Mouse (Mus musculus) frontal cortex, postnatal 25 days (tissue): Measurements from ENCODE around the gene Cfap206.

Experiments
- DNase-seq, 2 experiments: peaks; one replicate each; pipeline ENCODE4 v3.0.0; 2022; ENCODE audit warnings: low spot score in 2 of 2

Gene Cfap206

DNA sequence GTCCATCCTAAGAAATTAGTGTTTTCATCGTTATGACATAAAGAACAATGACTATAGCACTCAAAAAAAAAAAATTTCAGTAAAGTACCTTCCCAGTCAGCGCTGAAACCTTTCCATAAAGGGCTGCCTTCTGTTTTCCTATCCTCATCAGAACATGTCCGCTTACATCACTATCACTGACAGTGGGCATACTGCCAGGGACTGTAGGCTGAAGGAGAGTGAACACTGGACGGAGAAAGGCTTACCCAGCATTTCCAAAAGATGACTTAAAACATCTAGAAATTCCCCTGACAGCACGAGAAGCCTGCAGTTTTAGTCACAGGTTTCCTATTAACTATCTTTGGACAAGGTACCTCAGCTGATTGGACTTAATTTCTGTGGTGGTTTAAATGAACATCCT lies 56.3 kb downstream of the Cfap206 start:
- DNase-seq = no peak

DNA sequence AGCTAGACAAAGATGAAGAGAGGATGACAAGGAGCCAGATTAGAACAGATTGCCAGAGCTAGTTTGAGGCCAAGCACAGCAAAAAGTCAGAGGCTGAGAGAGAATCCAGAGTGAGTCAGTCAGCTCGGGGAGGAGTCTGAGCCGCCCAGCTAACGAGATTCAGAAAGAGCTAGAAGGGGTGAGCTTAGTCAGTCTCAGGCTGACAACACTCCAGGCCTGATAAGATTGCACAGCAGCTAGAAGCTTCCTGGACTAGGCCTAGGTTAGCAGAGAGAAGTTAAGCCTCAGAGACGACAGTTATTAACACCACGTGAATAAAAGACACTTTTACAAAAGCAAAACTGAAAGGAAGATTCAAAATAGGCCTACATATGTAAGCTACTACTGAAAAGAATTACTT lies 62.1 kb downstream of the Cfap206 start:
- DNase-seq = no peak

DNA sequence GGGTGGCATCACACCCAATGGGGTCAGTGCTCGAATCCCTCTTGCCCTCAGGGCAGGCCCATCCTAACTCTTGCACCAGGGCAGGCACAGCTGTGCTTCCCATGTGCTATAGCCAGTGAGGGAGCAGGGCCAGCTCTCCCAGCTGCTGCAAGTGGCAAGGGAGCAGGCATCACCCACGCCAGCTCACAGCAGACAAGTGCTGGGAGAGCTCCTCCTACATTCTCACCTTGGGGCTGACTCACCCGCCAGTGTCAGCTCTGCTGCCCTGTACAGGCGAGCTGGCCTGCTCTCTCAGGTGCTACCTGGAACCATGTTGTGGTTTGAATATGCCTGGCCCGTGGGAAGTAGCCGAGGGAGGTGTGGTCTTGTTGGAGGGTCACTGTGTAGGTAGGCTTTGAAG lies 68.1 kb downstream of the Cfap206 start:
- DNase-seq = no peak

DNA sequence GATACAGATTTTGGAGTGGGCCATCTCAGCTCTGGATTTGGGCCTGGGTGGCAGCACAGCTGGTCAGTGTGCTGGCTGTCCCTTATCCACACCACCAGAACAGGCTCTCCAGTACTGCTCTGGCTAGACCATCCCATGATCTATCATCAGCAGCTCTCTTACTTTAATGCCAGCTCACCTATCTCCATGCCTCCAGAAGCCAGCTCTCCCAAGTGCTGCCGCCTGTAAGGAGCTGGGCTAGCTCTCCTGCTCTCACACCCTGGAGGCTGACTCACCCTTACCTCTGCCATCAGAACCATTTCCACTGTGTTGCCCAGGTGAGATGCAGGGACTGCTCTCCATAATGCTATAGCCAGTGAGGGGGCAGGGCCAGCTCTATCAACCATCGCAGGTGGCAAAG lies 68.5 kb downstream of the Cfap206 start:
- no peak for DNase-seq

DNA sequence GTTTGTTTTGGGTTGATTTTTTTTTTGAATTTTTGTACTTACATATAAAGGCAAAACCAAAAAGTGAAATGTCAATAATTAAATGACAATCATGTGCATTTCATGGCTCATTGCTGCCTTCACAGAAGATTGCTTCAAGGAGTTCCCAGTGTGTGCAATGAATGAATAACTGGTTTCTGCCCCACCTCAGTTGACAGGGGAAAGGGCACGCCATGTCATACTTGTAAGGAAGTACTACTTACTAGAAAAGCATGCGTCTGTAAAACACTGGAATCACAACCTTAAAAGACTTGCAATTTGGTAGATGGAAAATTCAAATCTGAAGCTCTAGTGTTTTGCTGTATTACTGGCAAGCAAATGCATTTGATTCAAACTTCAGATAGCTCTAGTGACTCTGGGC lies 71.0 kb downstream of the Cfap206 start:
- DNase-seq = no peak

DNA sequence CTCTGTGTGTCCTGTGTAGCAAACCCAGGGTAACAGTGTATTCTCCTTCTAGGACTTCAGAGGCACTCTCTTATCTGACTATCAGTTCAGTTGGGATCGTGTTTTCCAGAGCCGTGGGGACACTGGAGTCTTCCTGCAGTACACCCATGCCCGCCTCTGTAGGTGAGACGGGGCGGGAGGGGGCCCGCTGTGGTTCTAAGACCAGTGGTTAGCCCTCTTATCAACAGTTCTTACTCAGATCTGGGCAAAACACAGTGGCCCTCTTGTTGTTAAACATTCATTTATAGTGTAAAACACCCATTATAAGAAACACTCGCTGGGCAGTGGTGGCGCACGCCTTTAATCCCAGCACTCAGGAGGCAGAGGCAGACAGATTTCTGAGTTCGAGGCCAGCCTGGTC lies 73.9 kb downstream of the Cfap206 start:
- DNase-seq = no peak

DNA sequence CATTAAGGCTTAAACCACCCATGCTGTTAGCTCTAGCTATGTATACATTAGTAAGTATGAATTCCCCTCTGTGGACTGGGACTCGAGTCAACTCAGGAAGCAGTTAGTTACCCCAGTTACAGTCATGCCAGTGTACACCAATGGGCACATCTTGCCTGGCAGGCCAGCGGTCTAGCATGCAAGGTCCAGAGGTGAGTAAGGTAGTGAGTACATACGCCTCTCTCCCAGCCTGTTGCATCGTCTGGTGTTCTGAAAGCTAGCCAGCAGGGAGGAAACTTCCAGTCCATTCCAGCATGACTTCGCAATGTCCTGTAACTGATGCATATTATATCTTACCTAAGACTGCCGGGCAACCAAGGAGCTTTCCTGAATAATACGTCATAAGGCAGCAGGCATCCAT lies 76.8 kb downstream of the Cfap206 start:
- DNase-seq = no peak

DNA sequence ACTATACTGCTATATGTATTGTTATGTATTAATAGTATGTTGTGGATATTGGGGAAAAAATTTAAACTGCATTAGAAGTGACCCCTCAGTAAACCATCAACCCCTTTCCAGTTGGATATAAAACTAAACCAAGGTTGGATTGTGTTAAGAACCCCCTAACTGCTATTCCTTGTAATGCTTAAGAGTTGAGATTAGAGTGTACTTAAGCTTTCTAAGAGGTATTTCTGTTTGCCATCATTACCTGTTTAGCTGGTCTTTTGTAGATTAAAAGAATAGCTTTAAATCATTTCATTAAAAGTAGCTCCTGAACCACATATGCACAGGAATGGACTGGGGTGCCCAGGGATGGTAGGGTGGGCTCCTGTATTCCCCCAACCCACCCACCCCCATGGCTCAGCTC lies 85.2 kb downstream of the Cfap206 start:
- no peak for DNase-seq

DNA sequence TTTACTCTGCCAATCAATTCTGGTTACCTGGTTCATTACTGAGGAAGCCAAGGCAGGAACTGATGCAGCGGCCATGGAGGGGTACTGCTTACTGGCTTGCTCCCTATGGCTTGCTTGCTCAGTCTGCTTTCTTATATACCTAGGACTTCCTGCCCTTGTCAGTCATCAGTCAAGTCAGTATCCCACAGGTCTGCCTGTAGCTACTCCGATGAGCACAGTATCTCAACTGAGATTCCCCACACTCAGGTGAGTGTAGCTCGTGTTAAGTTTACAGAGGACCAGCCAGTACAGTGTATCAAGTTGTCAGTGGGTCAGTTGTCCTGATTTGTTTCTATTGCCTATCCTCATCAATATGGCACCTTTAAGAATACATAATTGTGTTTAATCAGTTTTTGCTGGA lies 89.3 kb downstream of the Cfap206 start:
- DNase-seq = no peak

DNA sequence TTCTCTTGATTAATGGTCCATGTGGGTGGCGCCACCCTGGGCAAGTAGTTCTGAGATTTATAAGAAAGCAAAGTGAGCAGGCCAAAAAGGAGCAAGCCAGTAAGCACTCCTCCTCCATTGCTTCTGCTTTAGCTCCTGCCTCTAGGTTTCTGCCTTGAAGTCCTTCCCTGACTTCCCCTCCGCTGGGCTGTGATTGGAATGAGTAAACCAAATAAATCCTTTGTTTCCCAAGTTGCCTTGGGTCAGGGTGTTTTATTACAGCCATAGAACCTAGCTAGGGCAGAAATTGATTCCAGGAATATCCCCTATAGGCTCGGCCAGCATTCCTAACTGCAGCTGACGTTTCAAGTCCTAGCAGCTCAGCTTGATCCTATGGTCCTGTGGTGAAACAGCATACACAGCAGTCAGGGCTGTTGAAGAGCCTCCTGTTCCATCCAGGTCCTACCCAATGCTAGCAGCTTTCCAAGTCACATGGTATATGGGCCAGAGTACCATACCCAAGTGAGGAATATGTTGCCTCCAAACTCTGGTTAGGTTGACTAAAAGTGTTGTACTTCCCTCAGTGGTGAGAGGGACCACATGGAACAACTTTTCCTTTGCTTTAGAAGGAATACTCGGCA lies 90.2 kb downstream of the Cfap206 start:
- no peak for DNase-seq
